Mouse (Mus musculus): ENCODE measurements around the gene Bend5. TPM values are rescaled to one million over a fixed set of nuclear protein-coding genes. Genes with fewer than 3 reads are reported as not detected.

The Bend5 gene
- polyA plus RNA-seq, 1 experiment from 2014 or later: 42.4 TPM

GRCm38 (mm10) chr4:111410731-111411130 is 4.1 kb upstream of the Bend5 start:
- Histone ChIP-seq H3K9ac (ENCODE audit: low read length) (no peak overlapping the region), H3K4me1 (ENCODE audit: control insufficient read depth, insufficient read depth, low read length) (peaks cover 6% of the 10 kb centered on the region), H3K4me3 (ENCODE audit: low read depth, low read length) (no peak overlapping the region), H3K27me3 (ENCODE audit: control insufficient read depth, insufficient read depth, low read length) (no peaks in the 10 kb centered on the region), H3K4me2 (ENCODE audit: low read depth) (no peak overlapping the region), H3K9me3 (ENCODE audit: control insufficient read depth, low read length) (no peaks in the 10 kb centered on the region), H3K36me3 (ENCODE audit: control insufficient read depth, insufficient read depth, low read length) (no peaks in the 10 kb centered on the region), H3K27ac (ENCODE audit: low read depth, low read length) (no peak overlapping the region)
- WGBS: 77% methylated on average over 4 of the region's 4 CpGs
- no peak for ATAC-seq (ENCODE audit: insufficient read depth, low FRiP score, low TSS enrichment)
- DNase-seq (ENCODE audit: low spot score): no peak

GRCm38 (mm10) chr4:111414399-111414798 is 407 bp upstream of the Bend5 start:
- Histone ChIP-seq H3K27ac (ENCODE audit: low read depth, low read length) (no peak overlapping the region; the same call in 1 of the 2 replicates), H3K9ac (ENCODE audit: low read length) (peak overlapping the region; percentile 97), H3K9me3 (ENCODE audit: control insufficient read depth, low read length) (no peaks in the 10 kb centered on the region), H3K4me3 (ENCODE audit: low read depth, low read length) (peak overlapping the region; percentile 91), H3K36me3 (ENCODE audit: control insufficient read depth, insufficient read depth, low read length) (no peaks in the 10 kb centered on the region), H3K4me2 (ENCODE audit: low read depth) (peak overlapping the region; percentile 75), H3K27me3 (ENCODE audit: control insufficient read depth, insufficient read depth, low read length) (no peaks in the 10 kb centered on the region), H3K4me1 (ENCODE audit: control insufficient read depth, insufficient read depth, low read length) (peaks cover 13% of the 10 kb centered on the region)
- 2% methylated on average over 6 of the region's 6 CpGs for WGBS
- no peak for DNase-seq (ENCODE audit: low spot score)
- peak; percentile 4 for ATAC-seq (ENCODE audit: insufficient read depth, low FRiP score, low TSS enrichment)

GRCm38 (mm10) chr4:111416126-111416525 is 1.3 kb downstream of the Bend5 start:
- DNase-seq (ENCODE audit: low spot score) (no peak), ATAC-seq (ENCODE audit: insufficient read depth, low FRiP score, low TSS enrichment) (no peak)
- Histone ChIP-seq H3K4me1 (ENCODE audit: control insufficient read depth, insufficient read depth, low read length) (peaks cover 13% of the 10 kb centered on the region), H3K9ac (ENCODE audit: low read length) (peak overlapping the region; percentile 97), H3K9me3 (ENCODE audit: control insufficient read depth, low read length) (no peaks in the 10 kb centered on the region), H3K27ac (ENCODE audit: low read depth, low read length) (no peak overlapping the region), H3K27me3 (ENCODE audit: control insufficient read depth, insufficient read depth, low read length) (no peaks in the 10 kb centered on the region), H3K4me3 (ENCODE audit: low read depth, low read length) (peak overlapping the region; percentile 91), H3K36me3 (ENCODE audit: control insufficient read depth, insufficient read depth, low read length) (no peaks in the 10 kb centered on the region), H3K4me2 (ENCODE audit: low read depth) (peak overlapping the region; percentile 75)
- WGBS: 81% methylated on average over 3 of the region's 3 CpGs

GRCm38 (mm10) chr4:111416551-111416950 is 1.7 kb downstream of the Bend5 start:
- Histone ChIP-seq H3K9me3 (ENCODE audit: control insufficient read depth, low read length) (no peaks in the 10 kb centered on the region), H3K27ac (ENCODE audit: low read depth, low read length) (no peak overlapping the region), H3K4me3 (ENCODE audit: low read depth, low read length) (no peak overlapping the region), H3K4me1 (ENCODE audit: control insufficient read depth, insufficient read depth, low read length) (peaks cover 13% of the 10 kb centered on the region), H3K9ac (ENCODE audit: low read length) (no peak overlapping the region), H3K36me3 (ENCODE audit: control insufficient read depth, insufficient read depth, low read length) (no peaks in the 10 kb centered on the region), H3K27me3 (ENCODE audit: control insufficient read depth, insufficient read depth, low read length) (no peaks in the 10 kb centered on the region), H3K4me2 (ENCODE audit: low read depth) (no peak overlapping the region)
- 85% methylated on average over 3 of the region's 3 CpGs for WGBS
- ATAC-seq (ENCODE audit: insufficient read depth, low FRiP score, low TSS enrichment): no peak
- no peak for DNase-seq (ENCODE audit: low spot score)

GRCm38 (mm10) chr4:111417716-111418115 is 2.9 kb downstream of the Bend5 start:
- peaks cover 13% of the 10 kb centered on the region for H3K4me1 ChIP-seq (ENCODE audit: control insufficient read depth, insufficient read depth, low read length)
- no peaks in the 10 kb centered on the region for H3K27me3 ChIP-seq (ENCODE audit: control insufficient read depth, insufficient read depth, low read length)
- H3K27ac ChIP-seq (ENCODE audit: low read depth, low read length): no peak overlapping the region
- WGBS: 96% methylated on average over 5 of the region's 5 CpGs
- no peak overlapping the region for H3K9ac ChIP-seq (ENCODE audit: low read length)
- H3K9me3 ChIP-seq (ENCODE audit: control insufficient read depth, low read length): no peaks in the 10 kb centered on the region
- DNase-seq (ENCODE audit: low spot score): no peak
- no peak overlapping the region for H3K4me3 ChIP-seq (ENCODE audit: low read depth, low read length)
- no peaks in the 10 kb centered on the region for H3K36me3 ChIP-seq (ENCODE audit: control insufficient read depth, insufficient read depth, low read length)
- no peak overlapping the region for H3K4me2 ChIP-seq (ENCODE audit: low read depth)
- ATAC-seq (ENCODE audit: insufficient read depth, low FRiP score, low TSS enrichment): no peak

GRCm38 (mm10) chr4:111419476-111419875 is 4.7 kb downstream of the Bend5 start:
- H3K27ac ChIP-seq (ENCODE audit: low read depth, low read length): no peak overlapping the region
- WGBS: 86% methylated on average over 1 of the region's 1 CpGs
- no peaks in the 10 kb centered on the region for H3K9me3 ChIP-seq (ENCODE audit: control insufficient read depth, low read length)
- ATAC-seq (ENCODE audit: insufficient read depth, low FRiP score, low TSS enrichment): no peak
- H3K4me1 ChIP-seq (ENCODE audit: control insufficient read depth, insufficient read depth, low read length): peaks cover 8% of the 10 kb centered on the region
- no peaks in the 10 kb centered on the region for H3K27me3 ChIP-seq (ENCODE audit: control insufficient read depth, insufficient read depth, low read length)
- H3K9ac ChIP-seq (ENCODE audit: low read length): no peak overlapping the region
- H3K4me2 ChIP-seq (ENCODE audit: low read depth): no peak overlapping the region
- no peak for DNase-seq (ENCODE audit: low spot score)
- H3K4me3 ChIP-seq (ENCODE audit: low read depth, low read length): no peak overlapping the region
- no peaks in the 10 kb centered on the region for H3K36me3 ChIP-seq (ENCODE audit: control insufficient read depth, insufficient read depth, low read length)

GRCm38 (mm10) chr4:111420031-111420430 is 5.2 kb downstream of the Bend5 start:
- DNase-seq (ENCODE audit: low spot score) (no peak), ATAC-seq (ENCODE audit: insufficient read depth, low FRiP score, low TSS enrichment) (no peak)
- no peak overlapping the region for H3K27ac ChIP-seq (ENCODE audit: low read depth, low read length)
- no peaks in the 10 kb centered on the region for H3K9me3 ChIP-seq (ENCODE audit: control insufficient read depth, low read length)
- no peaks in the 10 kb centered on the region for H3K36me3 ChIP-seq (ENCODE audit: control insufficient read depth, insufficient read depth, low read length)
- no peak overlapping the region for H3K4me3 ChIP-seq (ENCODE audit: low read depth, low read length)
- whole genome bisulfite sequencing: 90% methylated on average over 3 of the region's 3 CpGs
- H3K27me3 ChIP-seq (ENCODE audit: control insufficient read depth, insufficient read depth, low read length): no peaks in the 10 kb centered on the region
- no peak overlapping the region for H3K4me2 ChIP-seq (ENCODE audit: low read depth)
- peaks cover 8% of the 10 kb centered on the region for H3K4me1 ChIP-seq (ENCODE audit: control insufficient read depth, insufficient read depth, low read length)
- no peak overlapping the region for H3K9ac ChIP-seq (ENCODE audit: low read length)

- Histone ChIP-seq H3K36me3 (ENCODE audit: control insufficient read depth, insufficient read depth, low read length) (no peaks in the 10 kb centered on the region), H3K4me1 (ENCODE audit: control insufficient read depth, insufficient read depth, low read length) (peaks cover 5% of the 10 kb centered on the region), H3K9ac (ENCODE audit: low read length) (no peak overlapping the region), H3K27me3 (ENCODE audit: control insufficient read depth, insufficient read depth, low read length) (no peaks in the 10 kb centered on the region), H3K9me3 (ENCODE audit: control insufficient read depth, low read length) (no peaks in the 10 kb centered on the region), H3K4me3 (ENCODE audit: low read depth, low read length) (no peak overlapping the region), H3K27ac (ENCODE audit: low read depth, low read length) (no peak overlapping the region), H3K4me2 (ENCODE audit: low read depth) (no peak overlapping the region)
- no peak for DNase-seq (ENCODE audit: low spot score)
- ATAC-seq (ENCODE audit: insufficient read depth, low FRiP score, low TSS enrichment): no peak
- 88% methylated on average over 4 of the region's 4 CpGs for WGBS
Observed at GRCm38 (mm10) chr4:111420955-111421354, 6.1 kb downstream of the Bend5 start.

- 92% methylated on average over 6 of the region's 6 CpGs for WGBS
- Histone ChIP-seq H3K4me2 (ENCODE audit: low read depth) (no peak overlapping the region), H3K9ac (ENCODE audit: low read length) (no peak overlapping the region), H3K36me3 (ENCODE audit: control insufficient read depth, insufficient read depth, low read length) (no peaks in the 10 kb centered on the region), H3K4me3 (ENCODE audit: low read depth, low read length) (no peak overlapping the region), H3K4me1 (ENCODE audit: control insufficient read depth, insufficient read depth, low read length) (0 out of 2 replicates have a peak, but pooled peaks cover 1% of the 10 kb centered on the region), H3K27ac (ENCODE audit: low read depth, low read length) (no peak overlapping the region), H3K9me3 (ENCODE audit: control insufficient read depth, low read length) (no peaks in the 10 kb centered on the region), H3K27me3 (ENCODE audit: control insufficient read depth, insufficient read depth, low read length) (no peaks in the 10 kb centered on the region)
- ATAC-seq (ENCODE audit: insufficient read depth, low FRiP score, low TSS enrichment) (no peak), DNase-seq (ENCODE audit: low spot score) (no peak)
Observed at GRCm38 (mm10) chr4:111421785-111422184, 7.0 kb downstream of the Bend5 start.

All from neural tube, embryonic 11.5 days (tissue).